22 mouse cellular contexts compared by ENCODE assay signal in genomic region chr6:120185756-120186155, GRCm38 (mm10).
DNase-seq lines count a peak whose midpoint lies in the region; ATAC-seq and TF ChIP-seq lines count a peak whose summit lies in the region.
"Had no signal": no experiment of that assay in that cellular context is flagged by ENCODE, and none has a peak within 500 bp of the region (broad histone marks: within the 10 kb centered on the region; RNA-seq: fewer than 3 reads in every experiment).

No protein-coding gene starts in this region.

- no peak for ATAC-seq in heart, embryonic 13.5 days (ENCODE audit: extremely low read depth, insufficient number of reproducible peaks, low FRiP score, low TSS enrichment)
- ATAC-seq: forebrain, embryonic 13.5 days; intestine, postnatal 0 days had no signal

- H3K4me3 ChIP-seq in heart, embryonic 13.5 days, result no peak overlapping the region
- peak overlapping the region; percentile 3; the same call in 1 of the 2 replicates for H3K4me3 ChIP-seq in ES-Bruce4 (ENCODE audit: low read depth, low read length)
- H3K4me3 ChIP-seq: embryonic facial prominence, embryonic 15.5 days; forebrain, embryonic 13.5 days; hindbrain, embryonic 13.5 days; layer of hippocampus, adult 2 months; midbrain, embryonic 12.5 days had no signal

- no peak for TF ChIP-seq CTCF in ES-Bruce4 (IDR thresholded peaks at IDR 0.05; ENCODE audit: low read depth, low read length)

- no peaks in the 10 kb centered on the region for H3K36me3 ChIP-seq in heart, embryonic 13.5 days
- no peaks in the 10 kb centered on the region for H3K36me3 ChIP-seq in ES-Bruce4 (ENCODE audit: control insufficient read depth, insufficient read depth, low read length, poor library complexity, severe bottlenecking)
- H3K36me3 ChIP-seq: embryonic facial prominence, embryonic 15.5 days; hindbrain, embryonic 13.5 days; midbrain, embryonic 12.5 days had no signal

- 47% methylated on average over 7 of the region's 7 CpGs for WGBS in heart, embryonic 13.5 days

- H3K27ac ChIP-seq in heart, embryonic 13.5 days (replicated peaks), result peak overlapping the region; percentile 55
- H3K27ac ChIP-seq in ES-Bruce4 (ENCODE audit: insufficient read depth, low read length), result peak overlapping the region; percentile 28
- H3K27ac ChIP-seq: embryonic facial prominence, embryonic 15.5 days; forebrain, embryonic 13.5 days; hindbrain, embryonic 13.5 days; kidney, postnatal 0 days; layer of hippocampus, adult 2 months; midbrain, embryonic 12.5 days had no signal

- intact Hi-C loops in heart, postnatal 36 days (cut with DNase I), result no loop called here

- no peak for TF ChIP-seq EP300 in ES-Bruce4 (IDR thresholded peaks at IDR 0.05; ENCODE audit: insufficient read depth, low read depth, low read length)

- H3K9ac ChIP-seq in heart, embryonic 13.5 days, result 0 out of 2 replicates have a peak overlapping the region, but pooled peaks have one; percentile 21
- H3K9ac ChIP-seq in ES-Bruce4 (ENCODE audit: low read depth, poor library complexity, severe bottlenecking), result peak overlapping the region; percentile 0
- H3K9ac ChIP-seq: embryonic facial prominence, embryonic 15.5 days; forebrain, embryonic 13.5 days; hindbrain, embryonic 13.5 days; lung, embryonic 14.5 days; midbrain, embryonic 12.5 days had no signal

- H3K27me3 ChIP-seq in heart, embryonic 13.5 days (replicated peaks), result no peaks in the 10 kb centered on the region
- H3K27me3 ChIP-seq in ES-Bruce4 (ENCODE audit: control insufficient read depth, insufficient read depth, low read length, poor library complexity, severe bottlenecking), result no peaks in the 10 kb centered on the region
- H3K27me3 ChIP-seq: embryonic facial prominence, embryonic 15.5 days had no signal

- H3K4me1 ChIP-seq in heart, embryonic 13.5 days, result peaks cover 59% of the 10 kb centered on the region
- peaks cover 14% of the 10 kb centered on the region for H3K4me1 ChIP-seq in ES-Bruce4 (ENCODE audit: control insufficient read depth, insufficient read depth, low read length)

- DNase-seq in heart, postnatal 36 days, result no peak
- peak; percentile 56 for DNase-seq in A20 (ENCODE audit: low read depth, low spot score)
- peak; percentile 76 to 84 for DNase-seq in thymus, postnatal 10 days (ENCODE audit: low spot score in 2 of 2)
- DNase-seq in urinary bladder, adult 2 months (ENCODE audit: low spot score), result no peak
- no peak for DNase-seq in testis, postnatal 14 days (ENCODE audit: low spot score)
- DNase-seq: adrenal gland, postnatal 10 days; cerebellum, adult 11 months; cerebellum, postnatal 14 days; embryo, embryonic 11 days; left cerebral cortex, postnatal 4 days; lung, embryonic 14.5 days; retina, postnatal 1 day had no signal

- no peak for TF ChIP-seq POLR2A in ES-Bruce4 (IDR thresholded peaks at IDR 0.05; ENCODE audit: insufficient read depth, low read length)

- no peaks in the 10 kb centered on the region for H3K9me3 ChIP-seq in heart, embryonic 13.5 days
- no peaks in the 10 kb centered on the region for H3K9me3 ChIP-seq in ES-Bruce4 (replicated peaks; ENCODE audit: control insufficient read depth, insufficient read depth, low read length, poor library complexity, severe bottlenecking)
- H3K9me3 ChIP-seq: embryonic facial prominence, embryonic 15.5 days; forebrain, embryonic 13.5 days; hindbrain, embryonic 13.5 days; midbrain, embryonic 12.5 days had no signal

- H3K4me2 ChIP-seq in heart, embryonic 13.5 days, result no peak overlapping the region
- H3K4me2 ChIP-seq: embryonic facial prominence, embryonic 15.5 days; forebrain, embryonic 13.5 days; hindbrain, embryonic 13.5 days; liver, embryonic 11.5 days; lung, embryonic 14.5 days; midbrain, embryonic 12.5 days had no signal

Comparison
In these comparisons a context has a peak if more than half of its experiments do, and no peak if none do; other contexts are left out.
1. DNase-seq: peak in A20 (single experiment) and thymus, postnatal 10 days (2 of 2); none in heart, postnatal 36 days (0 of 2), urinary bladder, adult 2 months (single experiment) and testis, postnatal 14 days (single experiment).